Mouse (Mus musculus) CH12.LX (cell line): ENCODE measurements around the gene Hoxa11. TPM values are rescaled to one million over a fixed set of nuclear protein-coding genes. Genes with fewer than 3 reads are reported as not detected.
A peak's percentile ranks its signal among the peaks of the same experiment; 100 is the strongest.

ENCODE experiments used
- DNase-seq: peaks from one replicate; pipeline ENCODE4 v3.0.0-alpha.2; 2013; ENCODE audit errors: extremely low read depth
- H3K27ac ChIP-seq: 2 replicates; pipeline ENCODE4 v1.5.1; 2012; ENCODE audit warnings: low read depth, mild to moderate bottlenecking, control low read depth, moderate library complexity; ENCODE audit not compliant: insufficient read depth
- H3K27me3 ChIP-seq: replicated peaks from 2 replicates; pipeline ENCODE3; 2012; ENCODE audit warnings: inconsistent platforms
- H3K36me3 ChIP-seq, 2 experiments: replicated peaks in 1 of 2; 2 replicates each; pipeline versions ENCODE3 to v1.6.1; 2012; ENCODE audit warnings: inconsistent platforms in 1 of 2, low read length in 1 of 2, mild to moderate bottlenecking in 1 of 2, mixed read lengths in 1 of 2, moderate library complexity in 1 of 2; ENCODE audit not compliant: control insufficient read depth in 1 of 2, insufficient read depth in 1 of 2
- H3K4me1 ChIP-seq, 2 experiments: 2 replicates each; pipeline ENCODE4 v1.6.1; 2012; ENCODE audit warnings: inconsistent platforms in 1 of 2, moderate library complexity in 1 of 2; ENCODE audit not compliant: insufficient read depth in 2 of 2, control insufficient read depth in 1 of 2
- H3K4me2 ChIP-seq: 2 replicates; pipeline ENCODE4 v1.6.1; 2012; ENCODE audit warnings: low read depth, mild to moderate bottlenecking, control low read depth; ENCODE audit not compliant: poor library complexity, insufficient read depth, severe bottlenecking
- H3K4me3 ChIP-seq, 3 experiments: fragments of 150-350 bp in 1 of 3; sonication (generic) in 1 of 3; replicated peaks in 1 of 3; 2 replicates each; pipeline versions ENCODE3 to v1.5.1; 2011 to 2012; ENCODE audit warnings: low read depth in 2 of 3, low read length in 2 of 3, mild to moderate bottlenecking in 2 of 3, moderate library complexity in 2 of 3, control low read depth in 1 of 3, improper control_type of control experiment in 1 of 3, inconsistent platforms in 1 of 3, mixed read lengths in 1 of 3; ENCODE audit not compliant: poor library complexity in 1 of 3
- H3K79me2 ChIP-seq: replicated peaks from 2 replicates; pipeline ENCODE4 v1.6.1; 2012; ENCODE audit warnings: mild to moderate bottlenecking, moderate library complexity; ENCODE audit not compliant: control insufficient read depth, poor library complexity, insufficient read depth, severe bottlenecking; ENCODE audit errors: extremely low read depth
- H3K9ac ChIP-seq: 2 replicates; pipeline ENCODE4 v1.6.1; 2012; ENCODE audit warnings: low read depth, mild to moderate bottlenecking, control low read depth, moderate library complexity; ENCODE audit not compliant: insufficient read depth
- H3K9me3 ChIP-seq: replicated peaks from 2 replicates; pipeline ENCODE3; 2012; ENCODE audit warnings: low read length, inconsistent platforms, mixed read lengths
- CHD1 ChIP-seq: IDR thresholded peaks from 2 replicates; pipeline ENCODE4 v1.6.1; 2012; ENCODE audit warnings: low read depth, low read length, improper control_type of control experiment, inconsistent platforms
- CHD2 ChIP-seq: IDR thresholded peaks from 2 replicates; pipeline ENCODE4 v1.6.1; 2011; ENCODE audit warnings: low read length, improper control_type of control experiment
- ELF1 ChIP-seq: IDR thresholded peaks from 2 replicates; pipeline ENCODE4 v1.6.1; 2014; ENCODE audit warnings: low read depth, mild to moderate bottlenecking, inconsistent platforms, low read length, improper control_type of control experiment
- GABPA ChIP-seq: IDR thresholded peaks from 2 replicates; pipeline ENCODE4 v1.6.1; 2012; ENCODE audit warnings: low read depth, low read length, improper control_type of control experiment, inconsistent platforms; ENCODE audit not compliant: insufficient replicate concordance
- JUN ChIP-seq: IDR thresholded peaks from 2 replicates; pipeline ENCODE4 v1.6.1; 2011; ENCODE audit warnings: low read depth, mild to moderate bottlenecking, low read length, improper control_type of control experiment, moderate library complexity; ENCODE audit not compliant: insufficient read depth
- JUND ChIP-seq: conservative IDR thresholded peaks from 2 replicates; pipeline ENCODE4 v1.6.1; 2011; ENCODE audit warnings: low read depth, low read length, improper control_type of control experiment
- MAX ChIP-seq: IDR thresholded peaks from 2 replicates; pipeline ENCODE4 v1.6.1; 2011; ENCODE audit warnings: low read length, improper control_type of control experiment
- NELFE ChIP-seq: IDR thresholded peaks from 2 replicates; pipeline ENCODE4 v1.6.1; 2011; ENCODE audit warnings: low read depth, low read length, improper control_type of control experiment
- PAX5 ChIP-seq: IDR thresholded peaks from 2 replicates; pipeline ENCODE4 v1.6.1; 2012; ENCODE audit warnings: low read length, inconsistent platforms, mixed read lengths
- POLR2AphosphoS2 ChIP-seq: IDR thresholded peaks from 2 replicates; pipeline ENCODE4 v1.6.1; 2011; ENCODE audit warnings: low read depth, low read length, improper control_type of control experiment
- SIN3A ChIP-seq: IDR thresholded peaks from 2 replicates; pipeline ENCODE4 v1.6.1; 2012; ENCODE audit warnings: low read length, improper control_type of control experiment, inconsistent platforms
- TCF12 ChIP-seq: IDR thresholded peaks from 2 replicates; pipeline ENCODE4 v1.6.1; 2014; ENCODE audit warnings: low read depth, mild to moderate bottlenecking, inconsistent platforms, low read length, improper control_type of control experiment
- UBTF ChIP-seq: IDR thresholded peaks from 2 replicates; pipeline ENCODE4 v1.6.1; 2012; ENCODE audit warnings: low read depth, mild to moderate bottlenecking, inconsistent platforms, low read length, improper control_type of control experiment, moderate library complexity
- ZC3H11A ChIP-seq: IDR thresholded peaks from 2 replicates; pipeline ENCODE4 v1.6.1; 2012; ENCODE audit warnings: low read depth, mild to moderate bottlenecking, inconsistent platforms, low read length, improper control_type of control experiment
- dilution Hi-C: fragments of 300-500 bp; cut with MboI; formaldehyde crosslinking; loops from 2 replicates; pipeline ENCODE4 v1.14.3; 2020; ENCODE audit warnings: low sequenced_read_pairs; ENCODE audit not compliant: extremely low pct_unique_long_range_greater_than_20kb, extremely low pct_ligation_motif_present
- in situ Hi-C: fragments of 300-500 bp; cut with MboI; formaldehyde crosslinking; loops from 3 replicates; pipeline ENCODE4 v1.14.3; 2019; ENCODE audit warnings: low sequenced_read_pairs, low pct_ligation_motif_present, low pct_unique_long_range_greater_than_20kb, mixed read lengths
- polyA plus RNA-seq: library from polyadenylated mRNA; unstranded; fragments of >175 nt; gene quantifications from 2 replicates; pipeline ENCODE4 v1.2.1, GENCODE M21; 2012; ENCODE audit warnings: low read depth; ENCODE audit not compliant: insufficient read length
- total RNA-seq, 2 experiments: library from RNA; depleted of rRNA; stranded (reverse); fragments of 300-350 nt in 1 of 2; fragments of >200 nt in 1 of 2; gene quantifications; 2 replicates each; pipeline ENCODE4 v1.2.3; 2012 to 2014

Gene Hoxa11
- total and polyA plus RNA-seq, 3 experiments, result not detected

- DNase-seq, result no peak
- peaks cover 0 to 12% of the 10 kb centered on the region in 2 experiments; a peak in 2 of 4 replicates for H3K4me1 ChIP-seq
- no peak overlapping the region for H3K27ac ChIP-seq
- peak overlapping the region; percentile 60 to 72 (median 68) for H3K4me3 ChIP-seq
- peaks cover 12% of the 10 kb centered on the region for H3K9me3 ChIP-seq
- in situ Hi-C loops (no loop called here), dilution Hi-C loops (no loop called here)
- no peaks in the 10 kb centered on the region for H3K27me3 ChIP-seq
- TF ChIP-seq MAX (0 out of 2 replicates have a peak, but pooled peaks have one; percentile 10), POLR2AphosphoS2 (no peak), UBTF (no peak; the same call in 1 of the 2 replicates), SIN3A (peak; percentile 56; the same call in 1 of the 2 replicates), CHD2 (0 out of 2 replicates have a peak, but pooled peaks have one; percentile 11), JUN (peak; percentile 1; the same call in 1 of the 2 replicates)
- H3K9ac ChIP-seq, result peak overlapping the region; percentile 77
- H3K36me3 ChIP-seq, result peaks cover 0 to 19% of the 10 kb centered on the region in 2 experiments
- peak overlapping the region; percentile 91 for H3K4me2 ChIP-seq
- H3K79me2 ChIP-seq, result no peaks in the 10 kb centered on the region
These were observed 5.8 kb downstream of the Hoxa11 start for GRCm38 (mm10) chr6:52239625-52240388.

DNA sequence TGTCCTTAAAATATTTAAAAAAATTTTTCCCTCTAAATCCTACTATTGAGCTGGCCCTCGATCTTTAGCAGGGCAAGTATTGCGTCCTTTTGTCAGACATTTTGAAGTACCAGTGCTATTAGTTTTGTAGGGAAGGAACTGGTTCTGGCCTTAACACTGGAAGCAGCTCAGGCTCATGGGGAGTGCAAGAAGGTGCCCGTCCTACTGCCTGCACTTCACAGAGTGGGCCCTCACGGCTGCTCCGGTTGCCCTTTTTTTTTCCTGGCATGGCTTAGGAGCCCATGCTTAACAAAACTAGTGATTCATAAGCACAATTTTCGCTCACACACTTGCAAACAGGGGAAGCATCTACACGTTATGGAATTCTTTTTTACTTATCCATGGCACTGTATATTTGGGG is 6.6 kb downstream of the Hoxa11 start:
- H3K9ac ChIP-seq, result no peak overlapping the region; the same call in 1 of the 2 replicates
- no peaks in the 10 kb centered on the region for H3K79me2 ChIP-seq
- no peak for TF ChIP-seq TCF12
- no peak for TF ChIP-seq NELFE
- no peak for TF ChIP-seq ZC3H11A
- no peak for TF ChIP-seq ELF1
- TF ChIP-seq JUN, result no peak
- no peak for TF ChIP-seq PAX5
- TF ChIP-seq JUND, result no peak
- TF ChIP-seq SIN3A, result no peak
- TF ChIP-seq CHD1, result no peak
- no peak for TF ChIP-seq GABPA
- TF ChIP-seq MAX, result no peak
- no peak for TF ChIP-seq CHD2
- no peaks in the 10 kb centered on the region for H3K27me3 ChIP-seq
- H3K9me3 ChIP-seq, result peaks cover 20% of the 10 kb centered on the region
- DNase-seq, result no peak
- peaks cover 0 to 12% of the 10 kb centered on the region in 2 experiments; a peak in 2 of 4 replicates for H3K4me1 ChIP-seq
- H3K36me3 ChIP-seq, result peaks cover under 1 to 28% of the 10 kb centered on the region in 2 experiments
- in situ Hi-C loops (no loop called here), dilution Hi-C loops (no loop called here)
- no peak overlapping the region; the same call in 1 of the 2 replicates for H3K4me2 ChIP-seq
- peak overlapping the region in 1 of 3 experiments; percentile 60 for H3K4me3 ChIP-seq
- H3K27ac ChIP-seq, result no peak overlapping the region
